Mouse (Mus musculus): Measurements from ENCODE around the gene Sdhaf1.

DNA sequence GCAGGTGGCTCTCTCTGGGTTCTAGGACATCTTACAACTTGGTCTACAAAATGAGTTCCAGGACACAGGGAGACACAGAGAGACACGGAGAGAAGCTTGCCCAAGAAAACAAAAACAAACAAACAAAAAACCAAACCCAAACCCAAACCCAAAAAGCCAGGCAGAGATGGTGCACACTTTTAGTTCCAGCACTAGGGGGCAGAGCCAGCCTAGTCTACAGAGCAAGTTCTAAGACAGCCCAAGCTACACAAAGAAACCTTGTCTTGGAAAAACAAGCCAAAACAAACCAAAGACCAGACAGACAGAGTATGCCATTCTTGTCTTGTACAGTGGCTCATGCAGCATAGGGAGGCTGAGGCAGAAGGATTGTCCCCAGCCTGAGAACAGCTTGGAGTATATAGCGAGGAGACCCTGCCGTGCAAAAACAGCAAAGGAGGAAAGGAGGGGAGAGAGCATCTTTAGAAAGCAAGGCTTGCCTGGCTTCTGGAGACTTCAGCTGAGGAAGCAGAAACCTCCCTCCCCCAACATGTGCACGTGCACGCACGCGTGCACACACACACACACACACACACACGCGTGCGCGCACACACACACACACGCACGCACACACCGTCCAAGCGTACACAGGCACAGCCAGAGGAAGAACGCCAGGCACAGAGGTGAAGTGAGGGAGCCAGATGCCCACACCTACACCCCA lies 17.5 kb downstream of the Sdhaf1 start:
- TF ChIP-seq CTCF (IDR thresholded peaks at IDR 0.05; ENCODE audit: control insufficient read depth, insufficient read depth, low read length) (peak; percentile 24), POLR2A (IDR thresholded peaks at IDR 0.05; ENCODE audit: borderline replicate concordance, control insufficient read depth, low read depth, low read length) (no peak)
